In the genomic region with DNA sequence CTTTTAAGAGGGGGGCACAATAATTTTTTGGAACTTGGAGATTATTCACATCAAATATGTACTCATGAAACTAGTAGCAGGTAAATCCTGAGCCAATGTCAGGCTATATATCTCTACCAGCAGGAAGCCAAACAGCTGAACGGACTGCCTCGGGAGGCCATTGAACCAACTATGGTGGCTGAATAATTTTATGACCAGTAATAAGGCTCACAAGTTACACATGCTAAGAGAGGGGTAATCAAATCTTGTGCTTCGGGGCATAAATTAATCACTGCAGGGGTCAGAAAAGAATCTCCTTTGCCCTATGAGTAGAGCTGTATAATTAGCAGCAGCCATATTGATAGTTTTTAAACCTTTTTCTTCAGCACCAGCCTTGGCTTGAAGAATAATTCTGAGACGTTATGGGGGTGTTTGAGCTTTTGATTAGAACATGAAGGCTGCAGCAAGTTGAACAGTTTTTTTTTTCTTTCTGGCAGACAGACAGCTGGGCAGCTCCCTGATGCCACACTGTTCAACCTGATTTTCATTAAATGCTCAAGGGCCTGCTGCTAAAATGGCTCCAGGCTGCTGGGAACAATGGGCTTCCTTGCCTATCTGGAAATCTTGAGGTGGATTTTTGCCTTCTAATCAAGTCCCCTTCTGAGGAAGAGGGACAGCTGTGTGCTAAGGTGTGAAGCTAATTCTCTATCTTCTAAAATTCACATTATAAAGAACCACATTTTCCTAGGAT, we compare ENCODE assay signal across 13 mouse cellular contexts.
DNase-seq lines count a peak whose midpoint lies in the region; ATAC-seq and TF ChIP-seq lines count a peak whose summit lies in the region.
"Had no signal": no experiment of that assay in that cellular context is flagged by ENCODE, and none has a peak within 500 bp of the region (broad histone marks: within the 10 kb centered on the region; RNA-seq: fewer than 3 reads in every experiment).

No protein-coding gene starts in this region.

- no peaks in the 10 kb centered on the region for H3K27me3 ChIP-seq in forebrain, embryonic 13.5 days
- H3K27me3 ChIP-seq in forebrain, postnatal 0 days (ENCODE audit: insufficient read depth, low read length) = no peaks in the 10 kb centered on the region
- H3K27me3 ChIP-seq in embryonic facial prominence, embryonic 10.5 days (replicated peaks; ENCODE audit: low read depth, poor library complexity, severe bottlenecking) = no peaks in the 10 kb centered on the region
- no peaks in the 10 kb centered on the region for H3K27me3 ChIP-seq in midbrain, postnatal 0 days (ENCODE audit: insufficient read depth, low read length)
- H3K27me3 ChIP-seq in intestine, postnatal 0 days (replicated peaks; ENCODE audit: control insufficient read depth, insufficient read depth, low read length) = no peaks in the 10 kb centered on the region
- H3K27me3 ChIP-seq: embryonic facial prominence, embryonic 15.5 days had no signal

- no peaks in the 10 kb centered on the region for H3K36me3 ChIP-seq in forebrain, embryonic 13.5 days (ENCODE audit: poor library complexity, severe bottlenecking)
- no peaks in the 10 kb centered on the region for H3K36me3 ChIP-seq in forebrain, postnatal 0 days (ENCODE audit: insufficient read depth)
- no peaks in the 10 kb centered on the region for H3K36me3 ChIP-seq in embryonic facial prominence, embryonic 10.5 days (replicated peaks)
- H3K36me3 ChIP-seq in midbrain, postnatal 0 days (ENCODE audit: insufficient read depth, low read length) = no peaks in the 10 kb centered on the region
- no peaks in the 10 kb centered on the region for H3K36me3 ChIP-seq in intestine, postnatal 0 days (ENCODE audit: control insufficient read depth, insufficient read depth)
- H3K36me3 ChIP-seq: embryonic facial prominence, embryonic 15.5 days had no signal

- peak; percentile 43; the same call in 1 of the 2 replicates for ATAC-seq in forebrain, embryonic 13.5 days
- no peak for ATAC-seq in forebrain, postnatal 0 days
- ATAC-seq in midbrain, postnatal 0 days (ENCODE audit: low FRiP score) = no peak
- ATAC-seq in intestine, postnatal 0 days = no peak

- H3K4me2 ChIP-seq in forebrain, embryonic 13.5 days = no peak overlapping the region
- no peak overlapping the region for H3K4me2 ChIP-seq in forebrain, postnatal 0 days (ENCODE audit: low read depth)
- H3K4me2 ChIP-seq in midbrain, postnatal 0 days (ENCODE audit: low read depth, low read length, poor library complexity, severe bottlenecking) = no peak overlapping the region
- H3K4me2 ChIP-seq in intestine, postnatal 0 days (replicated peaks; ENCODE audit: low read depth) = no peak overlapping the region
- H3K4me2 ChIP-seq: embryonic facial prominence, embryonic 15.5 days had no signal

- H3K27ac ChIP-seq in forebrain, embryonic 13.5 days = peak overlapping the region; percentile 40; the same call in 1 of the 2 replicates
- no peak overlapping the region for H3K27ac ChIP-seq in forebrain, postnatal 0 days (ENCODE audit: low read depth, low read length)
- H3K27ac ChIP-seq in embryonic facial prominence, embryonic 10.5 days (replicated peaks) = no peak overlapping the region
- no peak overlapping the region for H3K27ac ChIP-seq in midbrain, postnatal 0 days (ENCODE audit: low read depth, low read length)
- H3K27ac ChIP-seq in intestine, postnatal 0 days (ENCODE audit: low read depth, low read length) = no peak overlapping the region
- H3K27ac ChIP-seq: embryonic facial prominence, embryonic 15.5 days; liver, embryonic 14.5 days had no signal

- H3K4me3 ChIP-seq in forebrain, embryonic 13.5 days = no peak overlapping the region
- no peak overlapping the region for H3K4me3 ChIP-seq in forebrain, postnatal 0 days (ENCODE audit: low read depth, low read length)
- H3K4me3 ChIP-seq in embryonic facial prominence, embryonic 10.5 days = no peak overlapping the region
- H3K4me3 ChIP-seq in midbrain, postnatal 0 days (ENCODE audit: low read depth, low read length) = no peak overlapping the region
- H3K4me3 ChIP-seq in intestine, postnatal 0 days (ENCODE audit: low read depth, low read length) = no peak overlapping the region
- H3K4me3 ChIP-seq: embryonic facial prominence, embryonic 15.5 days had no signal

- no peaks in the 10 kb centered on the region for H3K9me3 ChIP-seq in forebrain, embryonic 13.5 days (replicated peaks)
- no peaks in the 10 kb centered on the region for H3K9me3 ChIP-seq in forebrain, postnatal 0 days (ENCODE audit: low read length)
- no peaks in the 10 kb centered on the region for H3K9me3 ChIP-seq in embryonic facial prominence, embryonic 10.5 days
- H3K9me3 ChIP-seq in midbrain, postnatal 0 days (ENCODE audit: low read length) = no peaks in the 10 kb centered on the region
- no peaks in the 10 kb centered on the region for H3K9me3 ChIP-seq in intestine, postnatal 0 days (ENCODE audit: control insufficient read depth)
- H3K9me3 ChIP-seq: embryonic facial prominence, embryonic 15.5 days had no signal

- peaks cover 6% of the 10 kb centered on the region; the same call in 1 of the 2 replicates for H3K4me1 ChIP-seq in forebrain, embryonic 13.5 days
- H3K4me1 ChIP-seq in forebrain, postnatal 0 days (ENCODE audit: insufficient read depth) = no peaks in the 10 kb centered on the region
- no peaks in the 10 kb centered on the region for H3K4me1 ChIP-seq in embryonic facial prominence, embryonic 10.5 days
- H3K4me1 ChIP-seq in midbrain, postnatal 0 days (ENCODE audit: insufficient read depth, low read length) = no peaks in the 10 kb centered on the region
- no peaks in the 10 kb centered on the region for H3K4me1 ChIP-seq in intestine, postnatal 0 days (replicated peaks; ENCODE audit: control insufficient read depth, insufficient read depth, low read length)
- H3K4me1 ChIP-seq: embryonic facial prominence, embryonic 15.5 days had no signal

- WGBS in forebrain, embryonic 13.5 days = 26% methylated on average over 4 of the region's 4 CpGs
- 36% methylated on average over 4 of the region's 4 CpGs for WGBS in forebrain, postnatal 0 days
- 71% methylated on average over 4 of the region's 4 CpGs for WGBS in embryonic facial prominence, embryonic 10.5 days
- 27% methylated on average over 4 of the region's 4 CpGs for WGBS in midbrain, postnatal 0 days
- WGBS in intestine, postnatal 0 days = 55% methylated on average over 4 of the region's 4 CpGs

- DNase-seq in forebrain, postnatal 0 days = no peak
- peak; percentile 8 for DNase-seq in embryonic facial prominence, embryonic 10.5 days (ENCODE audit: low spot score)
- DNase-seq in hindlimb bud, embryonic 11.5 days (ENCODE audit: extremely low spot score, low read depth, low spot score) = peak; percentile 44
- DNase-seq in midbrain, postnatal 0 days (ENCODE audit: low spot score) = peak; percentile 8
- DNase-seq in heart, postnatal 4 days = no peak
- no peak for DNase-seq in cerebellum, adult 18-20 months
- DNase-seq: cerebellum, adult 2 months; kidney, adult 8-10 months; lung, postnatal 36 days had no signal

- no peak for TF ChIP-seq CTCF in forebrain, postnatal 0 days (IDR thresholded peaks at IDR 0.05; ENCODE audit: low read depth)
- TF ChIP-seq CTCF in midbrain, postnatal 0 days (IDR thresholded peaks at IDR 0.05) = no peak
- no peak for TF ChIP-seq CTCF in intestine, postnatal 0 days (IDR thresholded peaks at IDR 0.05; ENCODE audit: low read depth)

- H3K9ac ChIP-seq in forebrain, embryonic 13.5 days = no peak overlapping the region
- no peak overlapping the region for H3K9ac ChIP-seq in forebrain, postnatal 0 days
- H3K9ac ChIP-seq in midbrain, postnatal 0 days (replicated peaks; ENCODE audit: low read length, poor library complexity, severe bottlenecking) = no peak overlapping the region
- no peak overlapping the region for H3K9ac ChIP-seq in intestine, postnatal 0 days (ENCODE audit: low read depth, low read length)
- H3K9ac ChIP-seq: embryonic facial prominence, embryonic 15.5 days; liver, embryonic 14.5 days had no signal

Comparison
In these comparisons a context has a peak if more than half of its experiments do, and no peak if none do; other contexts are left out.
1. DNase-seq: peak in embryonic facial prominence, embryonic 10.5 days (single experiment), hindlimb bud, embryonic 11.5 days (single experiment) and midbrain, postnatal 0 days (single experiment); none in forebrain, postnatal 0 days (single experiment), heart, postnatal 4 days (single experiment) and cerebellum, adult 18-20 months (0 of 2).